Mouse (Mus musculus) G1E (cell line): ENCODE measurements around the gene Ccdc38.

Source experiments
- CTCF ChIP-seq: IDR thresholded peaks from 2 replicates; pipeline ENCODE4 v1.5.1; 2012; ENCODE audit warnings: low read depth, low read length, inconsistent platforms, mixed read lengths
- GATA1 ChIP-seq: IDR thresholded peaks from 2 replicates; pipeline ENCODE4 v1.6.1; 2012; ENCODE audit warnings: borderline replicate concordance, low read length, inconsistent platforms, mixed read lengths
- GATA2 ChIP-seq: IDR thresholded peaks from 2 replicates; pipeline ENCODE4 v1.6.1; 2012; ENCODE audit warnings: low read depth, low read length, inconsistent platforms, borderline replicate concordance
- POLR2AphosphoS5 ChIP-seq: IDR thresholded peaks from 2 replicates; pipeline ENCODE4 v1.6.1; 2012; ENCODE audit warnings: low read depth, low read length, inconsistent platforms; ENCODE audit not compliant: insufficient replicate concordance
- TAL1 ChIP-seq: conservative IDR thresholded peaks from 2 replicates; pipeline ENCODE4 v1.6.1; 2012; ENCODE audit warnings: low read depth, low read length, inconsistent platforms, mixed read lengths

DNA sequence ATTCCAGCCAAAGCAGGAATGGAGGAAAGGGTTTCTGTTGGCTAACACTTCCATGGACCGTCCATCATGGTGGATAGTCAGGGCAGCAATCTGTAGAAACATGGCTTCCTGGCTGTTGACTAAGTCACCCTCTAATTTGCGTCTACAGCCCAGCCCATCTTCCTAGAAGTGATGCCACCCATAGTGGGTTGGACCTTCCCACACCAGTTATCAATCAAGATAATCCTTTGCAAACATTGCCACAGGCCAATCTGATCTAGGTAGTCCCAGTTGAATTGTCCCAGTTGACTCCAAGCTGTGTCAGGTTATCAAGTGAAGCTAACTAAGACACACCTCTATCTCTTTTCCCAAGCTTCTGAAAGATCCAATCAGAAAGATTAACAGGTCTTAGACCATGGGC lies 21.8 kb upstream of the Ccdc38 start:
- TF ChIP-seq GATA1 (no peak), CTCF (no peak), TAL1 (no peak), POLR2AphosphoS5 (no peak), GATA2 (no peak)
